Mouse (Mus musculus): ENCODE data around the gene Mip.

DNA sequence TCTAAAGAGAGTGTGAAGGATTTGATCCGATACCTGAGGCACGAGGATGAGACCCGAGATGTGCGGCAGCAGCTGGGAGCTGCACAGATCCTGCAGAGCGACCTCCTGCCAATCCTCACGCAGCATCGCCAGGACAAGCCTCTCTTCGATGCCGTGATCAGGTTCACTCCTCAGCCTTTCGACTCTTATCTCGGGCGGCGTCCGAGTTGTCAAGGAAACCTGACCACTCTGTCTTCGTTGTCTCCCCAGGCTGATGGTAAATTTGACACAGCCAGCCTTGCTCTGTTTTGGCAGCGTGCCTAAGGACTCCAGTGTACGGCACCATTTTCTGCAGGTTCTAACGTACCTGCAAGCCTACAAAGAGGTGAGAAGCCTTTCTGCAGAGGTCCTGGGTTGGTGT lies 14.5 kb downstream of the Mip start:
- TF ChIP-seq CTCF (IDR thresholded peaks at IDR 0.05; ENCODE audit: control insufficient read depth, insufficient read depth, insufficient read length) (no peak), MAX (IDR thresholded peaks at IDR 0.05) (no peak), MYOD1 (IDR thresholded peaks at IDR 0.05; ENCODE audit: control insufficient read depth, insufficient read length, low read depth) (no peak), USF1 (IDR thresholded peaks at IDR 0.05; ENCODE audit: low read depth) (no peak), MYOG (IDR thresholded peaks at IDR 0.05; ENCODE audit: control insufficient read depth, extremely low read depth, insufficient read length) (no peak), FOSL1 (IDR thresholded peaks at IDR 0.05; ENCODE audit: insufficient read depth, low read length, poor library complexity, severe bottlenecking) (no peak), CEBPB (IDR thresholded peaks at IDR 0.05; ENCODE audit: low read depth) (no peak)

Measured in C2C12 (cell line).